Mouse (Mus musculus) thymus, postnatal 14 days (tissue): Measurements from ENCODE around the gene Sdsl.
"Not testable (repeated sequence)": the region's sequence is repeated elsewhere in the genome, so short reads cannot be mapped to it uniquely, and the experiment has no call there.

Source experiments
- DNase-seq: peaks from one replicate; pipeline ENCODE4 v3.0.0; 2021

Sdsl gene

DNA sequence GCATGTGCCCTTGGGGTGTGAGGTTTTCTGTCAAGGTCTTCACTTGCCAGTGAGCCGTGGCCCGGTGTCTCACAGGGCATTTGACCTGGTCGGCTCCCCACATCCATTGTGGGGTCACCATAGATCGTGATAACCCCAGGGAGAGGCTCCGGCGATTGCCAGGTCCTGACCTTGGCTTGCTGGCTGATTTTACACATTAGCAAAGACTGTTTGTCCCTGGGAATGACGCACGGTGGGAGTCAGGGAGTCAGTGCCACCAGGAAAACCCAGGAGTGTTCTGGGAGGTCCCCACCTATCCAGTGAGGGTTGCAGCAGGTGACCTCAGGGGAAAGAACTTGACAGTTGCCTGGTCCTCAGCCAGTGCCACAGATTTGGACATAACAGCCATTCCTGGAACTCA is at the start of gene Sdsl:
TSS of gene Sdsl (minus strand) at position 41 of the 400 bp plus-strand sequence.
- no peak for DNase-seq

DNA sequence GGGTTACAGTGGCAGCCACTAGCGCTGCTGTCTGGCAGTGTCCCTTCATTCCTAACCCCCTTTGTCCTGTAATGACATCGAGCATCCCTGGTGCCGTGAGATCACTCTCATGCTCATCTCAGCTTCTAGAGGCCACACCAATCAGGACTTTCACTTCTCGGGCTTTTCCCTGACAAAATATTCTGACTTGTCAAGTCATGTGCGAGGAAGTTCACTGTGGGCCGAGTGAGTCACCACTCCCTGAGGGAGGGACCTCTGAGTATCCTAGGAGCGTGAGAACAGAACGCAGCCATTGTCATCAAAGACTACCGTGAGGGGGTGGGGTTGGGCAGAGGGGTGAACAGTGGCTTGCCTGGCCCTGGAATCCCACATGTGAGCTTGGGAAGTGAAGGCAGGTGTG is 44.9 kb upstream of the Sdsl start:
- DNase-seq = no peak

DNA sequence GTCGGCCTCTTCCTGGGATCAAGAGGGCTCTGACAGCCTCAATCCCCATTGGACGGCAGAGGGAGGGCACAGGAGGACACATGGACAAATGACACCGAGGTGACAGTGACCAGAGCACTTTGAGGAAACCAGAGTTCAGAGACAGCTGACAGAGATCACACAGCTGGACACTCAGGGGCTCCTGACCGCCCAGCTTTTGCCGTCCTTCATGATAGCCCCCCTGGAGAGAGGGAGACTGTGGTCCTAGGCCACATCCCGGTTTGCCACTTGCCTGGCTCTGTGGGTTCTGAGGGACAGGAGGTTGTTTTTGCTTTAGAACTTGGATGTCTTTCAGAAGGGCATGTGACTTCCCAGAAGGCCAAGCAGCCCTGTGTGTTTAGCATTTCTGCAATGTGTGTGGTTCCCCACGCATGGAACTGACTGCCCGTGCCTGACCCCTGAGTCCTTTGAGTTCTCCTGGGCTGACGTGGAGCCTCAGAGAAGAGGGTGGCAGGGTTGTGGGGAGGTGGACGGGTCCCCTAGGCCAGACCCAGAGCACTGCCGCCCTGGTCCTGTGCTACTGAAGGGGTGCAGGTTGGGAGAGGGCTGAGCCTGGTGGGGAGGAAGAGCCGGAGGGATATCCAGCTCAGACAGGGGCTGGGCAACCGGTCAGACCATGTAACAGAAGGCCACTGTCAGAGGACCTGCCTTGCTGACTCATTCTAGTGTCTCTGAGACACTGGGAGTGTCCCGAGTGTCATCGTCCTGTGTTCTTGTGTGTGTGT is 43.8 kb upstream of the Sdsl start:
- no peak for DNase-seq

DNA sequence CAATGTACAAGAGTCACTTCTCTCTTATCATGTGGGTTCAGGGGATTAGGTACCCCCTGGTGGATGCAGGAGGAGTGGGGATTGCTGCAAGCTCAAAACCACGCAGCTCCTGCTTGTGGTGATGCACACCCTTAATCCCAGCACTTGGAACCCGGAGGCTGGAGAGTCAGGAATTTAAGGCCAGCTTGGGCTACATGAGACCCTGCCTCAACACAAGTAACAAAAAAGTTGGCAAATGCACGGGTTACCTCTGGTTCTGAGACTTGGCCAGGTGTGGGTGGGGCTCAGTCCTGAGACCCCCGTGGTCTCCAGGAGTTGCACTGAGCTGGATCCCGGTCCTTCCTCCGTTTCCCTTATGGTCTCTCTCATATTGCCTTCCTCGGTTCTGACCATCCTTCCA is 42.8 kb upstream of the Sdsl start:
- DNase-seq = no peak

DNA sequence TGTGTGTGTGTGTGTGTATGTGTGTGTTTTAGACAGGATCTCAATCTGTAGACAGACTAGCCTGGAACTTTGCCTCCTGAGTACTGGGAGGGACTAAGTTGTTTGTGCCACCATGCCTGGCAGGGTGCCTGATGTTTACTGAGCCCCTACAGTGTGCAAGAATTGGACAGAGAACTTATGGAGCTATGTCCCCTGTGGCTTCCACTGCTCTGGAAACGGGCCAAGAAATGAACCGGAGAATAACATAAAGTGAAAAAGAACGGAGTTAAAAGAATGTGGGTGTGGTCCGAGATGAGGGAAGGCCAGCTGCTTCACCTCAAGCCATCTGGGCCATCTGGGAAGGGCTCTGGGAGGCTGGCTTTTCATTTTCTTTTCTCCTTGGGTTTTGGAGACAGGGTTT is 42.1 kb upstream of the Sdsl start:
- no peak for DNase-seq

DNA sequence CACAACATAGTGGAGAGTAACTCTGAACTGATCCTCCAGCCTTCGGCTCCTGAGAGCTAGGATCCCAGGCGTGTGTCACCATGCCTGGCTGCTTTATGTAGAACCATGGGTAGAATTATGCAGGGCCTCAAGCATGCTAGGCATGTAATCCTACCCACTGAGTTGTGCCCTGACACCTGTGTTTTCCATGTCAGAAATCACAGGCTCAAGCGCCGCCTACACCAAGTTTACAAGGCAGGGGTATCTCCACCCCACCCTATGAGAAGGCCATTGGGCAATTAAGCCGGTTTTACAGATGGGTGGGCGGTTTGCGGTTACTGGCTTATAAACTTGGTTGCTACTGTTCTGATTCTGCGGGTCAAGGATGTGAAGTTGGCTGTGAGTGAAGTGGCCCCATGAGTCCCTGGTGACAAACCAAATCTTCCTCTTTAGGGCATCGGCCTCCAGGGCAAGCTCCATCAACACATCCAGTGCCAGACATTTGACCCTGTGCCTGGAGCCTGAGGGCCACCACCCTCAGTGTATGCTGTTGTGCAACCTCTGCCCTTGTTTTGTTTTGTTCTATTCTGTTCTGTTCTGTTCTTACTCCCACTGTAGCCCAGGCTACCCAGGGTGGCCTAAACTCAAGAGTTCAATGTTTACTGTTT is 41.5 kb upstream of the Sdsl start:
- no peak for DNase-seq

DNA sequence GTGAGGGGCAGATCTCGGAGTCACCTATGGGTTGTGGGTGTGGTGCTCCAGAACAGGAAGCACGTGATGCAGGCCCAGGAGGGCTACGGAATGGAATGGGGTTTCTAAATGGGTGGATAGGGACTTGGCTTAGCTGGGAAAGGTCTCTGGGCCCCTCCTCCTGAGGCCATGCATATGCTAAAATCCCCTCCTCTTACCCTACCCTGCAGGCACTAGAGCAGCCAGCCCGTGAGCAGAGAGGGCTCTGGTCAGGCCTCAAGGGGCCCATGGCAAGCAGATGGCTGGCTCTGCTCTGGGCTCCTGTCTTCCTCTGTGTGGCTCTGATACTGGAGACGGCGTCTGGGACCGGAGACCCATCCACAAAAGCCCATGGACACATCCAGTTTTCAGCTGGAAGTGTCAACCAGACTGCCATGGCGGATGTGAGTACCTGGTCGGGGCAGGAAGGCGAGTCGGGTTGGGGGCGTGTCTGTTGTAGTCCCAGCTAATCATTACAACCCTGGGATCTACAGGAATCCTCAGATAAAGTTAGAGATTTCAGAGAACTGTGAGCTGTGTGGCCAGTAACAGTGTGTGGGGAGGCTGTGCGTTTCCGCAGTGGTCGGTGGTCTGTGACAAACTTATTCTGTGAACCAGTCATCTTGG is 40.4 kb upstream of the Sdsl start:
- DNase-seq = no peak

DNA sequence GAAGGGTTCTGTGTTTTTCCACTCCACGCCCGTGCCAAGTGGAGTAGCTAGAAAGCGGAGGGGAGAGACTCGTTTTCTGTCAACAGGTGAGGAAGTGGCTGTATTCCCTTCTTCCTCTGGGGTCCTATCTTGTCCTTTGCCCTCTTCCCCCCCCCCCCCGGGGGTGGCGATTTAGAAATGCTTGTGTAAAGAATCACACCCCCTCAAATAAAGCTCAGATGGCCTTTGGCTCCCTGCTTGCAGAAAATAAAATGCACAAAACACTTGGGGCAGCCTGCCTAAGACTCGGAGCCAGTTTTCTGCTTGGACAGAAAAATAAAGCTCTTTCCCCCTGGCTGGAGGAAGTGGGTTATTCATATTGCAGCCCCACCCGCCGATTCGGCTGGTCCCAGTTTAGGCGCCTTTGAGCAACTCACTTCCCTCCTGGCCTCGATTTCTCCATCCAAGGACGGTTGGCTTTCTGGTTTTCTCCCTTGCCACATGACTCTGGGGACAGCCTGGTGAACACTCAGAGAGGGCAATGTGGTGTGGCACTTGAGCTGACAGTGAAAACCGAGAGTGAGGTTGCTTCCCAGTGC is 39.1 kb upstream of the Sdsl start:
- no peak for DNase-seq

DNA sequence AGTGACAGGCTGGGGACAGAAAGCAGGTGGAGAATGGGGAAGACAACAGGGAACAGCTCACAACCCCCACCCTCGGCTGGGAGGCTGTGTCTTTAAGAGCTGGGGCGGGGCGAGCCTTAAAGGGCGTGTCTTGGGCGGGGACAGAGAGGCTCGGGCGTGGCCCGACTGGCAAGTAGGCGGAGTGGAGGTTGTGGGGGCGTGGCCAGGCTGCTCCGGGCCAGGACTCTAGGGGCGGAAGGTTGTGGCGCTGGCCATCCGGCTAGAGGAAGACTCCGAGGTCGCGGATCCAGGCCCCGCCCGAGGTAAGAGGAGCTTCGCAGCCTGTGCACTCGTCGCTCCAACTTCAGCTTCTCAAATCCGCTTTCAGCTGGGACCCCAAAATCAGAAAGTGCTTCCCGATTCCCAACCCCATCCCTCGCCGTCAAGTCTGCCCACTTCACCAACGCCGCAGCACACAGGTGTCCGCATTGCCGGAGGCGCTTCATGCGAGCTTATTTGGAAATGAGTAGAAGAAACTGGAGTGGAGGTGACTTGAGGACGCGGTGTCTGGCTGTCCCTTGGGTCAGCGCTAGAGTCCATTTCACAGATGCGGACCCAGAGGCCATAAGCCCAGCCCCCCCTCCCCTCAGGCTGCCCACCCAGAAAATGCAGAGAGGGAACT is 38.5 kb upstream of the Sdsl start, which contains the start of gene Slc8b1:
TSS of gene Slc8b1 (plus strand) at position 187 of the 661 bp plus-strand sequence.
- DNase-seq = peak; percentile 95

DNA sequence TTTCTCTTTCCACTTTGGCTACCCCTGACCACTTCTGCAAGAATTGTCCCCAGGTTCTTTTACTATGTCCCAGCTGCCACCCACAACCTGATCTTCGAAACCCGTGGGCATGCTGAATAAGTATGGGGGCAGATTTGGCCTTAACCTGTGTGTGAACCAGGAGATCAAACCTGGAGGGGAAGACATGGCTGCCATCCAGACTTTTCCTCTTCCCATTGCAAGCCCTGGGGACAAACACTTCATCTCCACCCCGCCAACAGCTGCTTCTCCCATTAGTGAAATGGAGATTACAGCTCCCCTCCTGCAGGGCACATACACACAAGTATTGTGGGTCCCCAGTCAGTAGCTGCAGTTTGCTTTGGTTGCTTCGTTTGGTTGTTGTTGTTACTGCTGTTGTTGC is 34.7 kb upstream of the Sdsl start:
- DNase-seq = no peak

DNA sequence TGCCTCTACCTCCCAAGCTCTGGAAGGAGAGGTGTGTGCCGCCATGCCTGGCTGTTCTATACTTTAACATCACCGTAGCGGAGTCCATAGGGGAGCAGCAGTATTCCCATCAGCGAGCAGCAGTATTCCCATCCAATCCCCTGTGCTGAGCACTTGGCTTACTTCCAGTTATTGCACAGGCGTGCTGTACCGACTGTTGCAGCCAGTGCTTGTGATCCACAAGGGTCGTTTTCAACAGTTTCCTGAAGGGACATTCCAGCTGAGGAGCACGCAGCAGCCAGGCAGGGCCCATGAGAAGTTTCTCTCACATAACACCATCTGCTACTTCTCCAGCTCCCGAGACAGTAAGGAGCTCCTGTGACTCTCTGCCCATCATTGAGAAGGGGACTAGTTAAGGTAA is 33.9 kb upstream of the Sdsl start:
- DNase-seq = no peak

DNA sequence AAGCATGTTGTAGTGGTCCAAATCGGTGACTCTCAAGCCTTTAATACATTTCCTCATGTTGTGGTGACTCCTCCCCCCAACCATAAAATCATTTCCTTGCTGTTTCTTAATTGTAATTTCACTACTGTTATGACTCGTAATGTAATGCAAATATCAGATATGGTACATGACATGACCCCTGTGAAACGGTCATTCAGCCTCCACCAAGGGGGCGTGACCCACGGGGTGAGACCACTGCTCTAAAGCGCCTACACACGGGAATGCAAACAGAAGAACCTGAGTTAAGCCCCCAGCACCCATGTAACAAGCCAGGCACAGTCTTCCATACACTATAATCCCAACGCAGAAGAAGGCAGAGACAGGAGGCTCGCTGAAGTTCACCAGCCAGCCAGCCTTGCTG is 33.2 kb upstream of the Sdsl start:
- no peak for DNase-seq

DNA sequence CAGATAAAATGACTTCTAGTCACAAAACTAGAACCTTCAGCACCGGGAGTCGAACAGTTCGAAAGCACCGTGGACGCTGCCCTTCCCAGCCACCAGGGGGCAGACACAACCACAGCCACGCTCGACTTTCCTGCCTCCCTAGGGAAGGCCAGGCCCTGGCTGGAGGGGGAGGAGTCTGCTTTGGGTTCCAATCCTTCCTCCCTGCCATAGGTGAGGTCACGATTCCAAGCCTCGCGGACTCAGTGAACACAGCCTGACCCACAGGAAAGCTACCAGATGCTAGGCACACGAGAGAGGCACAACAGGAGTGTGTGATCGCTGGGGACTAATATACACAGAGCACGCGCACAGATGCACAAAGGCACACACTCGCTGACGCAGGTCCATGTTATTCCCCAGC is 32.8 kb upstream of the Sdsl start:
- DNase-seq = peak; percentile 69

DNA sequence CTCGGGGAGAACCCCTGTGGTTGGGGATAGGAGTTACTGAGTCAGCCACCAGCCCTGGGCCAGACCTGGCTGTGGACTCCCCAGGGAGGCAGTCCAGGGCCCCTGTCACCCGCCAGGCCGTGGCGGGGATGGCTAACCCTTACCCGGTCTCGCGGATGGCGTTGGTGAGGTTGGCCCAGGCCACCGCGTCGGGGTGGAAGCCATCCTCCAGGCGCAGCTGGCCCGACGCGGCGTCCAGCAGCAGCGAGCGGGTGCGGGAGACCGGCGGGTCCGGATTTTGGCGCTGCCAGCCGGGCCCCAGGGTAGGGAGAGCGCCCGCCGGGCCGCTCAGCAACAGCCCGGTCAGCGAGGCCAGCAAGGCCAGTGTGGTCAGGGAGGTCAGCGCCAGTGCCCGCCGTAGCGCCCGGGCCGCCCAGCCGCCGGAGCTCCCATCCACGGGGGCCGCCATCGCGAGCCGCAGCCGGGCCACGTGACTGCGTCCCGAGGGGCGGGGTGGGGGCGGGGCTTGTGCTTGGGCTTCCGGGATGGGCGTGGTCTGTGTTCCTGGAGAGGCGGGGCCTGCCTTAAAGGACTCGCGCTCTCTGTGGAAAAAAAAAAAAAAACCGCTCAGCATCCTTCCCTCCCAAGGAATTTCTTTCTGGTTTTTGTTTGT is 30.7 kb upstream of the Sdsl start, which contains the start of gene Plbd2:
TSS of gene Plbd2 (minus strand) at position 482 of the 652 bp plus-strand sequence.
- DNase-seq = peak; percentile 79

DNA sequence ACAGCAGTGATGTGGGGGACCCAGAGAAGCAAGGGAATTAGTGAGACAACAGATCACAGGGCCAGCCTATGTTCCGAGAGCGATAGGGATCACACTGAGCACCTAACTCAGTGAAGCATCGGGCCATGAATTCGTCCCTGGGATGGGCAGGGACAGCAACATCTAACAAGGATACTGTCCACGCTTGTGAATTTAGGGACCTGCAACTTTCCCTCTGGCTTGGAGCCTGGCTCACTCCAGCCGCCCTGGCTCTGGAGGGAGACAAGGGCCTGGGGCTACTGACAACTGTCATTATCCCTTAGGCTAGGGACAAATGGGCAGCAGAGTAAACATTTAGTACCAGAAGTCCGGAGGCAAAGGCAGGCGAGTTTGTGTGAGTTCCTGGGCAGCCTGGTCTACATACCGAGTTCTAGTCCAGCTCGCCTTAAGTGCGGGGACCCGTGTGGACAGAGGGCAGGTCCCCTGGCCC is 30.1 kb upstream of the Sdsl start:
- DNase-seq = no peak

DNA sequence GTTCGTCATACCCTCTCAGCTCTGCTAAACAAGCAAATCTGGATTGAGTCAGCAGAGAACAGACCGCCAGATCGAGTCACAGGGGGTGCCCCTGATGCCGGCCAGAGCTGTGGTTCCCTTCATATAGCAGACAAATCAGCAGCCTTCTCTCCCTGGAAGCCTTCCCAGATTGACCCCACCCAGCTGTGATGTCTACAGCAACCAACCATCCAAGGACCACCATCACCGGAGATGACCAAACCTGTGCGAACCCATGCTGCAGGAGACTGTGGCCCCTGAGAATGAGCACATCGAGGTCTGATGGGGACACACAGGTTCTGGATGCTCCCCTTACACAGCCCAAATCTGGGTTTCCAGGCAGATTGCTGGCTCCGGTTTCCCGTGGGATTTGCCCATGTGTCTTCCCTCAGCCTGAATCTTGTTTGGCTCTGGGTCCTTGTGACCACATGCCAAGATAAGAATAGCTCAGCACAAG is 29.6 kb upstream of the Sdsl start:
- no peak for DNase-seq

DNA sequence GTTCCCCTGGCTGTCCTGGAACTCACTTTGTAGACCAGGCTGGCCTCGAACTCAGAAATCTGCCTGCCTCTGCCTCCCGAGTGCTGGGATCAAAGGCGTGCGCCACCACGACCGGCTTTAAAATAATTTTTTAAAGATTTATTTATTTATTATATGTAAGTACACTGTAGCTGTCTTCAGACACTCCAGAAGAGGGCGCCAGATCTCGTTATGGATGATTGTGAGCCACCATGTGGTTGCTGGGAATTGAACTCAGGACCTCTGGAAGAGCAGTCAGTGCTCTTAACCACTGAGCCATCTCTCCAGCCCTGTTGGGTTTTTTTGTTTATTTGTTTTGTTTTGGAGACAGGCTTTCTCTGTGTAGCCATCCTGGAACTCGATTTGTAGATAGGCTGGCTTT is 28.0 kb upstream of the Sdsl start:
- DNase-seq = not testable (repeated sequence)

DNA sequence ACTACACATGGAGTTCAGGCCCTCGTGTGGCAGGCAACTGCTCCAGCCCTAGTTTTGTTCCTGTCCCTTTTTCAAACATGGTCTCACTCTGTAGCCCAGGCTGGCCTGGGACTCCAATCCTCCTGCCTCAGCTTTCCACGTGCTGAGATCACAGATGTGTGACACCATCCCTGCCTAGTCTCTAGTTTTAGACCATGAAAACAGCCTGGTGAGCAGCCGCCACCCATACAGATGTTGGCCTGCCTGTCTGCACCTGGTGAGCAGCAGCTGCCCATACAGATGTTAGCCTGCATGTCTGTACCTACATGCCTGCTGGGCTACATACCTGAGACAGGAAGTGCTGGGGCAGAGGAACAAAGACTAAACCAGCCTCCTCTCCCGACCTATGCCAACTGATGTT is 26.6 kb upstream of the Sdsl start:
- no peak for DNase-seq

DNA sequence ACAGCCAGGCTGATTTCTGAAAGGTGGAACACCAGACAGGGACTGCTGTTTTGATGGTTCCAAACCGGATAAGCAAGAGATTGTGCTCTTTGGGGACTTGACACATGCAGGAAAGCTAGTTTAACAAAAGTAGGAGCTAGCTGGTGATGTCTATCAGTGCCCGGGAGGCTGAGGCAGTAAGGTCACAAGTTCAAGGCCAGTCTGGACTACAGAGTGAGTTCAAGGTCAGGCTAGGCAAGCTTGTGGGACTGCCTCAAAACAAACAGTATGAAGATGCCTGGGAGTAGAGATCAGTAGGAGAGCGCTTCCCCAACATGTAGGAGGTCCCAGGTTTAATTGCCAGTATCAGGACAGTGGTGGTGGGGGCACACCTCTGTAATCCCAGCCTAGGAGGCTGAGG is 24.5 kb upstream of the Sdsl start:
- no peak for DNase-seq

DNA sequence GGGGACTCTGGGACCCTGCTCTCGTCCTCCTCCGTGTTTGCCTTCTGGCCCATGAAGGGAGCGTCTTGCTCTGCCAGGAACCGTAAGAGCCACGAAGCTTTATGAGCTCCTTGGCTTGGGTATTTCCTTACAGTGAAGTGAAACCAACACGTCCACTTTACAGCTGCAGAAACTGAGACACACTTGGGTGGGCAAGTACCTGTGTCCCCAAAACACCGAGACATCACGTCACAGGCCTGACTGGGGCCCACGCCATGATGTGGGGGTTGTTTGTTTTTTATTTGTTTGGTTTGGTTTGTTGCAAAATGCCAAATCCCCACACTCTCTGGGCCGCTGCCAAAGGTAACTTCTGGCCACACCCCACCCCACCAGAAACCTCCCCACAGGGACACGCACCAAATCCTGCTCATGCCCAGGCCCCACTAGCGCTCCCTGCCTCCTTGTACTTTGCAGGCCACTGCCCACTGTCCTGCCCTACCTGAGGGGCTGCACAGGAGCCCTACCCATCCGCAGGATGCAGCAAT is 23.2 kb upstream of the Sdsl start:
- no peak for DNase-seq

DNA sequence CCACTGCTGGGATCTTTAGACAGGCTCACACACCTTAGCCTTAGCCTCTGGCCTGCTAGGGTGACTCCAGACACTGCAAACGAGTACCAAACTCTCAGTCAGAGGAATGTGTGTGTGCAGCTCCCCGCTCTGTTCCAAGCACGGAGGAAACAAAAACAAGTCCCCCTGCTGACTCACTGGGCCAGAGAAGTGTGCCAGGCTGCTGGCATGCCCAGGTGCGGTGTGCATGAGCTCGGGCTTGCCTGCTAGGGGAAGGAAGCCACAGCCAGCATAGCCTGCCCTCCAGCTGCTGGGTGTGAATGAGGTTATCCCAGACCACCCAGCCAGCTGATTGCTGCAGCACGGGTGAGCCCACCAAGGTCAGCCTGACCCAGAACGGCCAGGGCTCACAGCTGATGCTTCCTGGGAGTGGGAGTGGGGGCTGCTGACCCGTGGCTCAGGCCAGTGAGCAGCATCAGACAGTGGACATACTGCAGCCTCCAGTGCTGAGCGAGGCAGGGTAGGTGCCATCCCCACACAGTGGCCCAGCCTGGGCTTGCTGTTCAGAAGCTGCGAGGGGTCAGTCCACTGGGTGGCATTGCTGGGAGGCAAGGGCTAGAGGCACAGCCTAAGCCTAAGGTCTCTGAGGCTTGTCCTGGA is 22.6 kb upstream of the Sdsl start:
- DNase-seq = no peak
